Mouse (Mus musculus) gastrocnemius, postnatal 36 days (tissue): ENCODE data around the gene Actr6. TPM values are rescaled to one million over a fixed set of nuclear protein-coding genes. Genes with fewer than 3 reads are reported as not detected.

Source experiments
- DNase-seq, 2 experiments: peaks; one replicate each; pipeline ENCODE4 v3.0.0; 2022
- intact Hi-C: fragments of 180-260 bp; cut with DNase I; formaldehyde crosslinking; loops from one replicate; pipeline ENCODE4 v1.15.1; 2025
- long read RNA-seq, 2 experiments: library from polyadenylated mRNA; stranded (forward); transcript quantifications; one replicate each; pipeline ENCODE4 v2.0.0; 2021
- total RNA-seq, 2 experiments: library from RNA; stranded (reverse); gene quantifications; 2 replicates each; pipeline ENCODE4 v1.2.3; 2021

Actr6 gene
- total RNA-seq, result 1 to 10 TPM; 5.4 to 5.7 TPM
- long read RNA-seq, experiment 1, transcript Actr6-201 (11 exons, 1,705 nt), result major isoform, 9 of 14 reads
- long read RNA-seq, experiment 1, partial matches to known transcripts, result 0 of 14 reads
- long read RNA-seq, experiment 1, other reads (novel, unspliced or antisense), result 5 of 14 reads
- long read RNA-seq, experiment 2, transcript Actr6-201 (11 exons, 1,705 nt), result major isoform, 5 of 7 reads
- long read RNA-seq, experiment 2, partial matches to known transcripts, result 0 of 7 reads
- long read RNA-seq, experiment 2, other reads (novel, unspliced or antisense), result 2 of 7 reads

DNA sequence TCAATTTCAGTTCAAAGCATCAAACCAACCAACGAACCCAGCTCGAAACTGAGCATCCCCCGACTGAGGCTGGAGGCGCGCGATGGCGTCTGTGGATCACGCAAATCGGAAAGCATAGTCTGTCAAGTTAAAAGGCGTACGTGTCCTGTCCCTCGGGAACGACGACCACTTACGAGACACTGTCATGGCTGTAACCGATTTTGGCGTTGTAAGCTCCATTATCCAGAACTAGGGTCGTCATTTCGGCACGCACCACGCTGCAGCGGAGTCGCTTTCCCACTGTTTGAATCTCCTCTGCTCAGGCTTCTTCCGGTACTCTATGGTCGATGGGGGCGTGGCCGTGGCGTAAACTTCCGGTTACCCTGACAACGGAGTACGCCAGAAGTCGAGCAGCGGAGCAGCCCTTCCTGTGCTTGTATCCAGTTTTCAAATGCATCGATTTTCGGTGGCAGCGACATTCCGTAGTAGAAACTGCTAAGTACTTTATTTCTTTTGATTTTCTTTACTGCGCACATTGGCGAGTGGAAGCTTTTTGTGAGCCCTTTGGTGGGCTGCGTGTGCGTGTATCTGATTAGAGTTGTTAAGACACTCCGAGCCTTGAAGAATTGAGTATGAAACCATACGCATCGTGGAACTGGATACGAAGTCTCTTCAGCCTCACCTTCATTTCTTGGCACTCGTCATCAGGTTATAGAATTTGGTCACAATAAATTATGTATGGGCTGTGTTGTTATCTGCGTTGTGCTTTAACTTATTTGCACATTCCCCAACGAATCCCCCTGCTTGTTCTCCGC, at the start of gene Actr6:
Actr6 (minus strand) TSS at position 295 of the 794 bp plus-strand sequence.
- intact Hi-C loops, result loop anchor here (5.0 kb wide), 1 partner anchor 45 kb away; the partner anchor contains the start of gene Scyl2
- DNase-seq, result peak; percentile 88 to 89

- intact Hi-C loops, result no loop called here
- DNase-seq, result no peak
These were observed 43.9 kb upstream of the Actr6 start for GRCm38 (mm10) chr10:89776029-89776428.

DNA sequence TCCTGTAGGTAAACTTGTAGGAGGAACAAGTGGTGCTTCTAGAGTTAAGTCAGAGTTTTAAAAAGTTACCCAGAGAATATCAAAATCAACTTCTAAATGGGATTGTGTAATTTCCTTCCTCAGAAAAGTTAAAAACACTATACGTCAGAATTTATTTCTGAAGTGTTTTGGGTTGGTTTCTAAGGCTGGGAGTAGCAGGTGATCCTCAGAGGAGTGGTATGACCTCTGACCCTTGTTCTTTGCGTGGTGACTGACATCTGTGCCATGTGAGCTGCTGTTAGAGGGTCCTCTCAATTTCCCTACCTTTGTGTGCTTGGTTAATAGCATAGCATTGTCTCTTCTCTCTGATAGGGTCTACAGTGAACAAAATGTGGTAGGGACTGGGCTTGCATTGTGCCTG, 39.8 kb upstream of the Actr6 start:
- DNase-seq, result no peak
- intact Hi-C loops, result no loop called here

- intact Hi-C loops, result no loop called here
- DNase-seq, result no peak
These were observed 37.0 kb upstream of the Actr6 start for GRCm38 (mm10) chr10:89769096-89769495.

GRCm38 (mm10) chr10:89768352-89769020, 36.4 kb upstream of the Actr6 start:
- intact Hi-C loops, result no loop called here
- DNase-seq, result no peak

DNA sequence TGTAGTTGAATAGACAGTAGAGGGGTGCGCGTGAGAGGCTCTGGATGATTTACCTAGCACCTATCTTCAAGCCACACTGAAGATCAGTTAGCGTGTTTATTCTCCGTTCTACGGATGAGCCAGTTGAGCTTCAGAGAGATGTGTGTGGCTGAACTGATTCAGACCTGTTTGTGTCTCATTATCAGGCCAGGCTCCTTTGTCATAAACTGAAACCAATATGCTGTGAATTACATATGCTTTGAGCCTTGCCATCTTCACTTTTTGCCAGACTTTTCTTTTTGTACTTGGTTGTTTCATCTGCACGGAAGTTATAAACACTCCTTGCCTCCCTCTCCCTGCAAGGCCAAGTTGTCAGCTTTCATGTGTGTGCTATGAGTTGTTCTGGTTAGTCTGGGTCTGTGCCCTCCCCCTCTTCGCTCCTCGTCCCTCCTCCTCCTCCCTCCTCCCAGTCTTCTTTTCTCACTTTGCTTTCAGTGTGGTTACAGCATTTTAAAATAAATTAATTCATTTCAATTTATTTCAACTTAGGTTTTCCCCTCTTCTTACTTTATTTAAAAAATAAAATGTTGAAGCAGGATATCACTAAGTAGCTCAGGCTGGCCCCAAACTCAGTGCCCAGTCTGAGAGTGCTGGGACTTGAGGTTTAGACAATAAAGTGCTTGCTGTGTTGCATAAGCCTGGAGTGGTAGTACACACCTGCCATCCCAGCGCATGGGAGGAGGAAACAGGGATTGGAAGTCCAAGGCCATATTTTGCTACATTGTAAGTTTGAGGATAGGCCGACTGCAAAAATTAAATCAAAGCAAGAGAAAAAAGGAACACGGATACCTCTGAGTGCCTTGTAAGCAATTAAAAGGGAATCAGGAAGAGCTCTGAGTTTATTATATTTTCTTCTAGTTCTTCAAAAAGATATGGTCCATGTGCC, 34.0 kb upstream of the Actr6 start:
- intact Hi-C loops, result no loop called here
- no peak for DNase-seq

- intact Hi-C loops, result no loop called here
These were observed 32.5 kb upstream of the Actr6 start for GRCm38 (mm10) chr10:89764457-89765121.

GRCm38 (mm10) chr10:89760772-89761171, 28.7 kb upstream of the Actr6 start:
- DNase-seq, result no peak
- intact Hi-C loops, result no loop called here

More at GRCm38 (mm10) chr10:89764457-89765121, 32.5 kb upstream of the Actr6 start:
- no peak for DNase-seq

DNA sequence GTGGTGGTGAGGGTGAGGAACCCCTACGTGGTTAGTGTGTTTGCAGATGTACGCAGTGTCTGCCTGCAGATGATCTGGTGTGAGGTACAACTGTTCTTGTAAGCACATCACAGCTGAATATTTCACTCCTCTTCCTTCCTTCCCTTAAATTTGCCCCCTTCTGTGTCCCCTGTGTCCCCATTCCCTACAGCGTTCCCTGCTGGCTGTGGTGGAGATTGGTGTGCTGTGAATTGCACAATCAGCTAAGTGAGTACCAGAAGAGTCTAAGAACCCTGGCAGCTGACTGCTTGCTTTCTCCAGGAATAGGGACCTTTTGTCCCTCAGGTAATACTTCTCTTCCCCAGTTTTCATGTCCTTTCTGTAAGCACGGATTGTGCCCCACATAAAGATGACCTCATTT, 23.1 kb upstream of the Actr6 start:
- DNase-seq, result no peak
- intact Hi-C loops, result no loop called here

- intact Hi-C loops, result no loop called here
- no peak for DNase-seq
These were observed 19.0 kb upstream of the Actr6 start for GRCm38 (mm10) chr10:89751069-89751468.

DNA sequence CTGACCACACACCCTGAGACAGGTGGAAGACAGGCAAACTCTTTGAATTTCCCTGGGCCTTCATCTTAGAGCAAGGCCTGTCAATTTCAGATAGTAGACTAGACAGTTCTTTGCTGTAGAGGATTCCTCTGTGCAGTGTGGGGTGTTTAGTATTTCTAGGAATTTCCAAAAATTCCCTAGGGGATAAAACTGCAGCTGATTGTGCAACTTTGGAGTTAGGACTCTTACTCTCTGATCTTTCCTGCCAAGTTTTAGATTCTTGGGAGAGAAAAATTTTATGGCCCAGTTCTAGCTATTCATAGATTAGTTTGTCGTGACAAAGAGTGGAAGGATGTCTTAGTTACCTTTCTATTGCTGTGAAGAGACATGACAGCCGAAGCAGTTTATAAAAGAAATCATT, 16.5 kb upstream of the Actr6 start:
- no peak for DNase-seq
- intact Hi-C loops, result no loop called here

- intact Hi-C loops, result no loop called here
These were observed 15.8 kb upstream of the Actr6 start for GRCm38 (mm10) chr10:89747911-89748310.

GRCm38 (mm10) chr10:89747221-89747905, 15.3 kb upstream of the Actr6 start:
- DNase-seq, result no peak
- intact Hi-C loops, result no loop called here

More at GRCm38 (mm10) chr10:89747911-89748310, 15.8 kb upstream of the Actr6 start:
- DNase-seq, result no peak

GRCm38 (mm10) chr10:89746581-89746980, 14.5 kb upstream of the Actr6 start:
- no peak for DNase-seq
- intact Hi-C loops, result no loop called here

DNA sequence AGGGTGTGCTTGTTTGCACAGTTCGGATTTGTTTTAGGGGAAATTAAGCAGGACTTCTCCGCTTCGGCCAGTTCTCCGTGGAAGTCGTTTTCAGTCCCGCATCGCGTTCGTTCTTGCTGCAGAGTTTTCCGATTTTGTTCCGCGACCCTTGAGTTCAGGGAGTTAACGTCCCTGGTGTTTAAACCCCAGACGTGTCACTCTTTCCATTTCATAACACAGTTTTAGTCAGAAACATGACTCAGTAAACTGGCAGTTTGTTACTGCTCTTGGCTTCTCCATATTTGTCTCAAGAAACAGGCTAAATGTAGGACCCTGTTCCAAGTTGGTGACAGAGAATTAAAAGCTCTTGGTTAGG, 13.5 kb upstream of the Actr6 start:
- no peak for DNase-seq
- intact Hi-C loops, result no loop called here

- DNase-seq, result peak; percentile 84 to 92
- intact Hi-C loops, result no loop called here
These were observed 13.0 kb upstream of the Actr6 start, which contains the start of gene Uhrf1bp1l for GRCm38 (mm10) chr10:89744871-89745665. TSS of gene Uhrf1bp1l (plus strand) at chr10:89744991.

DNA sequence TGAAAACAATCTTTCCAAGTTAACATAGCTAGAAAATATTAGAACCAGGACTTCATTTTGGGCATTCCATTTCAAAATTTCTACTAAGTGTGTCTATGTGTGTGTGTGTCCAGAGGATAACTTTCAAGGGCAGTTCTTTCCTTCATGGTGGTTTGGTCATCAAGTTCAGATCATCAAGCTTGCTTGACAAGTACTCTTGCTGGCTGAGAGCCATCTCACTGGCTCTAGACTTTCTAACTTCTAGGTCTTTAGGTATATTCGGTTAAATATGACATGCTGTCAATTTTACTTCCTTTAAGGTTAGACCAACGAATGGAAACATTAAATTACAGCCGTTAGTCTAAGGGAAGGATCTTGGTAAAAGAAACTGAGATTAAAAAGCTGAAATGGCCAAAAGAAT, 12.2 kb upstream of the Actr6 start:
- intact Hi-C loops, result no loop called here
- no peak for DNase-seq

DNA sequence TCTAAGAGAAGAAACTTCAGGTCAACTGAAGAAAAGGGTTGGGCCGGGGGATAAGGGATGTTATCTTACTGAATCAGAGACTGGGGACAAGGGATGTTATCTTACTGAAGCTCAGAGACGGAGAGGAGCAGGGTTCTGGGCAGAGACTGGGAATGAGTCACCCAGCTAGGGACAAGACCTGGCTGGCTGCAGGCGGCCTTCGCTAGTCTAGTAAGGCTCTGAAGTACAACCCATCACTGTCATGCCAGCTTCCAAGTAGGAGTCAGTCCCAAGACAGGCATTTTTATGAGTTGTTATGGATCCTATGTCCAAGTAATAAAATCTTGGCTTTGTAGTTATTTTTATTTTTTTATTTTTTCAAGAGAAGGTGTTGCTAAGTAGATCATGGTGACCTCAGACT, 11.2 kb upstream of the Actr6 start:
- intact Hi-C loops, result no loop called here
- no peak for DNase-seq
